Mouse (Mus musculus): Measurements from ENCODE around the gene Echdc2.

Echdc2 gene

GRCm38 (mm10) chr4:108199236-108199635 lies 34.0 kb downstream of the Echdc2 start:
- DNase-seq (ENCODE audit: low spot score in 2 of 2): no peak

DNA sequence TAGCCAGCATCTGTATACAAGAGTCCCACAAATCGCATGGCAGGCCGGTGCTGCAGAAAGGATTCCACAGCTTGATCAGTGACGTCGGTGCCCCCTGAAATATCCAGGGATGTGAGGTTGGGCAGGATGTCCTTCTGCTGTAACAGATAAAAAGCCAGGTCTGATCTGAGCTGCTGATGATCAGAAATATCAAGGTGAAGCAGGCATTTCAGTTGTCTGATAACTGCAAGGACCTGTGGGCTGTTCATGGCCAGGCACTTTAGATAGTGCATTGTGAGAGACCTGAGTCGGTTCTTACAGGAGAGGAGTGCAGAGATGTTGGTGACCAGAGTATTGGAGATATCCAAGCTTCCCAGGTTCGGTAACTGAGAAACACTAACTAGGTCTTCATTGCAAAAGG lies 39.4 kb downstream of the Echdc2 start:
- no peak for DNase-seq (ENCODE audit: low spot score in 2 of 2)

- DNase-seq (ENCODE audit: low spot score in 2 of 2): no peak
Measured at GRCm38 (mm10) chr4:108213023-108213422, 47.8 kb downstream of the Echdc2 start.

- DNase-seq (ENCODE audit: low spot score in 2 of 2): peak in 1 of 2 experiments; percentile 15
Measured at GRCm38 (mm10) chr4:108217332-108218179, 52.3 kb downstream of the Echdc2 start, which contains the start of gene Zyg11a. TSS of gene Zyg11a (minus strand) at chr4:108218048.

DNA sequence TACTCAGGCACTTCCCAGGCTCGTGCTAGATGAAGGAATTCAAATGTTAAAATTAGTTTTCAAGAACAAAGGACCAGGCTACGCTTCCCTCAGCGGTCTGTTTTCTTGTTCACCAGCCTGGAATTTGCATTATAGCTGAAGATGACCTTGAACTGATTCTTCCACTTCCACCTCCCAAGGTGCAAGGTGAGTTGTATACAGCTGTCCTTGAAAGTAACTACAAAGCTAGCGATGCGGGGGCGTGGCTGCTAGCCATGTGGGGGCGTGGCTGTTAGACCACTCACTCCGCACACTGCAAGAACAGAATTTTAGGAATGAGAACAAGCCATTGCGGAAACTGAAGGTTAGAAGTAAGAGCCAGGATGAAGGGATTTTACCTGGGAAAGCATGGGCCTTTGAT lies 53.8 kb downstream of the Echdc2 start:
- no peak for DNase-seq (ENCODE audit: low spot score in 2 of 2)

GRCm38 (mm10) chr4:108222507-108222906 lies 57.3 kb downstream of the Echdc2 start:
- DNase-seq (ENCODE audit: low spot score in 2 of 2): no peak

- DNase-seq (ENCODE audit: low spot score in 2 of 2): peak in 1 of 2 experiments; percentile 42
Measured at GRCm38 (mm10) chr4:108225341-108225872, 60.2 kb downstream of the Echdc2 start.

Data from urinary bladder, postnatal 36 days (tissue).